Mouse (Mus musculus) MEL (cell line): ENCODE results near the gene Prps2.

Experiments
- CTCF ChIP-seq, 3 experiments: IDR thresholded peaks in 2 of 3; conservative IDR thresholded peaks in 1 of 3; 2 replicates each; pipeline ENCODE4 v1.5.1; 2011 to 2012; ENCODE audit warnings: low read length in 3 of 3, low read depth in 2 of 3, mild to moderate bottlenecking in 2 of 3, improper control_type of control experiment in 1 of 3, inconsistent platforms in 1 of 3, mixed read lengths in 1 of 3, moderate library complexity in 1 of 3; ENCODE audit not compliant: control insufficient read depth in 1 of 3, insufficient read depth in 1 of 3, poor library complexity in 1 of 3, severe bottlenecking in 1 of 3
- HCFC1 ChIP-seq: IDR thresholded peaks from 2 replicates; pipeline ENCODE4 v1.6.1; 2012; ENCODE audit warnings: low read depth, mild to moderate bottlenecking, inconsistent platforms, low read length, improper control_type of control experiment, moderate library complexity
- MAX ChIP-seq: IDR thresholded peaks from 2 replicates; pipeline ENCODE4 v1.6.1; 2011; ENCODE audit warnings: low read length, improper control_type of control experiment
- POLR2A ChIP-seq, 2 experiments: IDR thresholded peaks; 2 replicates each; pipeline ENCODE4 v1.6.1; 2011 to 2012; ENCODE audit warnings: low read length in 2 of 2, mild to moderate bottlenecking in 2 of 2, control low read depth in 1 of 2, improper control_type of control experiment in 1 of 2, low read depth in 1 of 2, moderate library complexity in 1 of 2; ENCODE audit not compliant: control insufficient read depth in 1 of 2, insufficient read depth in 1 of 2, poor library complexity in 1 of 2
- SIN3A ChIP-seq: IDR thresholded peaks from 2 replicates; pipeline ENCODE4 v1.6.1; 2012; ENCODE audit warnings: low read length, improper control_type of control experiment, inconsistent platforms
- USF1 ChIP-seq: IDR thresholded peaks from 2 replicates; pipeline ENCODE4 v1.6.1; 2014; ENCODE audit warnings: low read depth, mild to moderate bottlenecking, inconsistent platforms, low read length, improper control_type of control experiment, moderate library complexity
- ZC3H11A ChIP-seq: IDR thresholded peaks from 2 replicates; pipeline ENCODE4 v1.6.1; 2012; ENCODE audit warnings: low read depth, mild to moderate bottlenecking, inconsistent platforms, low read length, improper control_type of control experiment

DNA sequence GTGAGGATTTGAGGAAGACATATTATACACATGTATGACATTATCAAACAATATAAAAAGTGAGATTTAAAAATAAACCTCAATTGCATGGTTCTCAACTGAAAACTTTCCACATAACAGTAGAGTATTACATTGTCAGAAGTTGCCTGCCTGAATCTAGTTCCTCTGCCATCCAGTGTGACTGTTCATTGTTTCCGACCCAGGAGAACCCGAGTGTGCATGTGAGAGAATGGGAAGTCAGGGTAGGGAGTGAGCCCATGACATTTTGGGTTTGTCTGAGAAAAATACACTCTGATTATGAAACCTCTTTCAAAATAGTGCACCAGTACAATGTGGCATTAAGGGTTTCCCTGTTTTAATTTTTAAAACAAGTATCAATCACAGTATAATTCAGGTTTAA lies 28.9 kb downstream of the Prps2 start:
- TF ChIP-seq CTCF (IDR thresholded peaks at IDR 0.05 in 2 of 3, conservative IDR thresholded peaks at IDR 0.05 in 1 of 3; ENCODE audit: control insufficient read depth in 1 of 3, insufficient read depth in 1 of 3, low read depth in 2 of 3, low read length in 3 of 3, poor library complexity in 1 of 3, severe bottlenecking in 1 of 3) (no peak), SIN3A (no peak), ZC3H11A (no peak), USF1 (no peak), HCFC1 (no peak), POLR2A (IDR thresholded peaks at IDR 0.05; ENCODE audit: control insufficient read depth in 1 of 2, insufficient read depth in 1 of 2, low read depth in 1 of 2, low read length in 2 of 2, poor library complexity in 1 of 2) (no peak), MAX (no peak)
